Mouse (Mus musculus): Measurements from ENCODE around the gene Paxx.

Paxx gene

GRCm38 (mm10) chr2:25460551-25461309 lies at the start of gene Paxx:
Gene Paxx, minus strand, starts transcription at chr2:25461094.
- DNase-seq (ENCODE audit: low read depth, low spot score): peak; percentile 99

GRCm38 (mm10) chr2:25509912-25510311 lies 49.0 kb upstream of the Paxx start:
- DNase-seq (ENCODE audit: low read depth, low spot score): no peak

- DNase-seq (ENCODE audit: low read depth, low spot score): peak; percentile 47
Observed at GRCm38 (mm10) chr2:25506964-25507363, 46.1 kb upstream of the Paxx start.

DNA sequence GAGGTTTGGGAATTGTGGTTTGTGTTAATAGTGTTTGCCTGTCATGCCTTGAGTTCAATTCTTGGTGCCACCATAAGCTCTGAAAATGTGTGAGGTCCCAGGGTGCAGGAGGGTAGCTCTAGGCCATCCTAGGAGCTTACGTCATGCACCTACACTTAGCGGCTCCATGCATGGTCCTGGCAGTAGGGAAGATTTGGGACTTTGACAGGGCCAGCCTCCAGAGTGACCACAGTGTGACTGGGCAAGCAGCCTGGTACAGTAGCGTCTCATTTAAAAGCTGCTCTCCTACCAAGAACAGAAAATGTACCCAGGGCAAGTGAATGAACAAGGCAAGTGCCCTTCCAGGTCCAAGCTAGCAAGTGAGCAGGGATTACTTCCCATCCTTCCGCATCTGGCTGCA lies 45.0 kb upstream of the Paxx start:
- DNase-seq (ENCODE audit: low read depth, low spot score): no peak

- DNase-seq (ENCODE audit: low read depth, low spot score): no peak
Observed at GRCm38 (mm10) chr2:25505000-25505399, 44.1 kb upstream of the Paxx start.

- no peak for DNase-seq (ENCODE audit: low read depth, low spot score)
Observed at GRCm38 (mm10) chr2:25504538-25504937, 43.6 kb upstream of the Paxx start.

GRCm38 (mm10) chr2:25502726-25503125 lies 41.8 kb upstream of the Paxx start:
- no peak for DNase-seq (ENCODE audit: low read depth, low spot score)

GRCm38 (mm10) chr2:25501593-25502486 lies 40.9 kb upstream of the Paxx start, which contains the start of gene C8g:
Gene C8g, minus strand, starts transcription at chr2:25501719.
- DNase-seq (ENCODE audit: low read depth, low spot score): peak; percentile 21

GRCm38 (mm10) chr2:25500576-25501405 lies 39.9 kb upstream of the Paxx start, which contains the start of gene Fbxw5:
Gene Fbxw5, plus strand, starts transcription at chr2:25500750.
- peak; percentile 97 for DNase-seq (ENCODE audit: low read depth, low spot score)

DNA sequence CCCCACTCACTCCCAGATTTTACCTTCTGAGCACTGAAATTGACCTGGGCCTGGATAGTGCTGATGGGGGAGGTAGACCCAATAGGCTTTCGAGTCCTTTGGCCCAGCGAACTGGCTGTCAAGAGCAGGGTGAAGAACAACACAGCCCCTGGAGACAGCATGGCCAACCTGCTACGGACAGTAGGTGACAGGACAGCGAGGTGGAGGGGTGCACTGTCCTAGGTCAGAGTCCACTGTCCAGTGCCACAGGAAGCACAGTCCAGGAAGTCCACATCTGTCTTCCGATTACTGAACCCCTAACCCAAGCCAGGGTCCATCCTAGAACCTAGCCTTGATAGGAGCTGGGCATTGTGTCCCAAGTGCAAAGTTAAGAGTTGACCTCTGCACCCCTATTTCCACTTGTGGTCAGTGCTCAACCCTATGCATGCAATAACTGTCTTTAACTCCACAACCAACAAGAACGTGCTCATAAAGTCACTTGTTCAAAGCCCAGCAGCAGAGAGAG lies 39.2 kb upstream of the Paxx start:
- DNase-seq (ENCODE audit: low read depth, low spot score): no peak

DNA sequence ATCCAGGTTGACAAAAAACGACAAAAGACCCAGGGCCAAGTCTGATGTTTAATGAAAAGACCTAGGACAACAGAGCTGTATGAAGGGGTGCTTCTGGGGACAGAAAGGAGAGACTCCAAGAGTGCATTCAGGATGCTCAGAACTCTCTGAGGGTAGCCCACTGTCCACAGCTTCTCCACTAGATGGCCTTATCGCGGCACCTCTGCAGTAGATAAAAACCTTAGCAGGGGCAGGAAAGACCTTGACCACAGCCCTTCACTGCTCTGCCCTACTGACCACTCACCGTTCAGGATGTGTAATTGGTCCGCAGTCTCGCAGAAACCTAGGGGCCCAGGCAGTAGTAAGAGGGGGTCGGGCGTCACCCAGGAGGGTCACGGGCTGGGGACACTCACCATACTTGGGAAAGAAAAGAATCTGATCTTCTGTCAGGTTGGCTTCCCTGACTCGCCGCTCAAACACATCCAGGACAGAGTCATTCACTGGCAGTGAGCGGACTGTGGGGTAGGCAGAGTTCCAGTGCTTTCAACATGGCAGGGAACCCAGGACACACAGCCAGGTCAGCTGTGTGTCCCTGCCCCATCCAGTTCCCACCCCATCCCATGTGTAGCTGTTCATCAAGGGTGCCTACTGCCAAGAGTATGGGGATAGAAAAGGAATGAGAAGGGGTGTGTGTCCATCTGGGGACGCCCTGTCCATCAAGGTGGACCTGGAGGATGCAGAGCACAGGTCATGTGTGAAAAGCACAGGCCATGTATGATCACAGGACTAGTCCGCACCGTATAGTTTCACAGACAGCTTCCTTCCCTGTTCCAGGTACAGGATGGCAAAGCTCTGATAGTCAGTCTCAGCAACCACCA lies 38.0 kb upstream of the Paxx start:
- no peak for DNase-seq (ENCODE audit: low read depth, low spot score)

GRCm38 (mm10) chr2:25497846-25498575 lies 37.1 kb upstream of the Paxx start:
- DNase-seq (ENCODE audit: low read depth, low spot score): no peak

DNA sequence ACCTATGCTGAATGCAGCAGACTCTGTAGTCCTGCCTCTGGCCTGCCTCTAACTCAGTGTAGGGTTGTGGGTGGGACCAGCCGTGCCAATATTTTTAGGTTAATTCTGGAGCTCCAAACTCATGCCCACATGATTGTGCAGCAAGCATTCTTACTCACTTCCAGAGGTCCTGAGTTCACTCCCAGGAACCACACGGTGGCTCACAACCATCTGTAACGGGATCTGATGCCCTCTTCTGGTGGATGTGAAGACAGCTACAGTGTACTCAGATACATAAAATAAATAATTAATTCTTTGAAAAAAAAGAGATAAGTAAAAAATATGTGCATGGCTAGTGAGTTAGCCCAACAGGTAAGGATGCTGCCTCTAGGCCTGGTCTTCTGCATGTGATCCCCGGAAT lies 35.6 kb upstream of the Paxx start:
- peak; percentile 52 for DNase-seq (ENCODE audit: low read depth, low spot score)

DNA sequence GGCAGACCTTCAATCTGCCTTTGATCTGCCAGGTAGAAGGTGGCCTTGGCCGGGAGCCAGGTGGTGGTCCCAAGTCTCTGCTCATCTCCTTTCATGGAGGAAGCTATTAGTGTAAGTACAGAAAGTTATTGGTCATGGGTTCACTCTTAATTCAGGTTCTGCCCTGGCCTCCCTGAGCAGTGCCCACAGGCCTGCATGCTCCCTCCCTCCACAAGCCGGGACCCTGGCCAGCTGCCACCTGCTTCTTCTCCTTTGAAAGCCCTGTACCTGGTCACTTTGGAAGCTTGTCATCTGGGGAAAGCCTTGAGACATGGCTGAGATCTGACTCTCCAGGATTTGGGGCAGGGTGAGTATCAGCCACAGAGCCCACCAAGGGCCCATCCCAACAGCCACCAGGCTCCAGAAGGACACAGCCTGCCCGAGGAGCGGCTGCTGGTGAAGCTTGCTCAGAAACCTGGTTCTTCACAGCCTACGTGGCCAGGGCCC lies 32.6 kb upstream of the Paxx start, which contains the start of gene Lcn12:
Gene Lcn12, minus strand, starts transcription at position 436 of the 486 bp plus-strand sequence.
- no peak for DNase-seq (ENCODE audit: low read depth, low spot score)

- no peak for DNase-seq (ENCODE audit: low read depth, low spot score)
Observed at GRCm38 (mm10) chr2:25492988-25493387, 32.1 kb upstream of the Paxx start.

DNA sequence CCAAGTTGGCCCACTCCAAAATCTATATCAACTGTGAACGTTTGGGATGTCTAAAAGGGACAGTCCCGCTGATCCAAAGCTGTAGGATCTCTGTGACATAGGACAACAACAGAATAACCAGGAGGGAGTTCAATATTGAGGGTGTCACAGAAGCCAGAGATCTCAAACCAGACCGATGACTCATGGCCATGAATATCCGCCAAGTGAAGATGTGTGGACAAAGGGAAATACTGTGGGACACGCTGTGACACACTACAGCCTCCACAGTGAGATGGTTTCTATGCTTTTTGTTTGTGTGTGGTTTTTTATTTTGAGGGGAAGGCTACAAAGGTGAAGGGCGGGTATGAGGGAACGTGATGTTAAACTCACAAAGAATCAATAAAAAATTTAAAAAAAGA lies 27.8 kb upstream of the Paxx start:
- DNase-seq (ENCODE audit: low read depth, low spot score): no peak

GRCm38 (mm10) chr2:25487965-25488670 lies 27.2 kb upstream of the Paxx start:
- DNase-seq (ENCODE audit: low read depth, low spot score): no peak

- no peak for DNase-seq (ENCODE audit: low read depth, low spot score)
Observed at GRCm38 (mm10) chr2:25484901-25485647, 24.2 kb upstream of the Paxx start.

Measured in CD4-positive helper T cell, adult 2 months (primary cell).